Mouse (Mus musculus) ES-E14 (cell line): ENCODE results near the gene Wrb. TPM values are rescaled to one million over a fixed set of nuclear protein-coding genes. Genes with fewer than 3 reads are reported as not detected.
A peak's percentile ranks its signal among the peaks of the same experiment; 100 is the strongest.

Experiments
- DNase-seq: peaks from one replicate; pipeline ENCODE4 v3.0.0-alpha.2; 2013; ENCODE audit warnings: low read depth, low spot score
- H3K27ac ChIP-seq: 2 replicates; pipeline ENCODE4 v1.5.1; 2012; ENCODE audit warnings: low read depth, mild to moderate bottlenecking, low read length, moderate library complexity, mixed read lengths; ENCODE audit not compliant: poor library complexity, insufficient read depth, severe bottlenecking
- H3K36me3 ChIP-seq: 2 replicates; pipeline ENCODE4 v1.6.1; 2012; ENCODE audit warnings: mild to moderate bottlenecking, low read length, moderate library complexity, mixed read lengths; ENCODE audit not compliant: control insufficient read depth, poor library complexity, insufficient read depth, severe bottlenecking
- H3K4me1 ChIP-seq, 2 experiments: fragments of 150-350 bp in 1 of 2; sonication (generic) in 1 of 2; 2 replicates each; pipeline ENCODE4 v1.6.1; 2012; ENCODE audit warnings: low read length in 2 of 2, mild to moderate bottlenecking in 1 of 2, mixed read lengths in 1 of 2; ENCODE audit not compliant: control insufficient read depth in 2 of 2, insufficient read depth in 2 of 2, poor library complexity in 1 of 2
- H3K4me3 ChIP-seq, 2 experiments: fragments of 150-350 bp in 1 of 2; sonication (generic) in 1 of 2; 2 replicates each; pipeline ENCODE4 v1.5.1; 2012; ENCODE audit warnings: low read length in 2 of 2, low read depth in 1 of 2, mild to moderate bottlenecking in 1 of 2, mixed read lengths in 1 of 2; ENCODE audit not compliant: insufficient read depth in 1 of 2, poor library complexity in 1 of 2, severe bottlenecking in 1 of 2
- H3K9ac ChIP-seq: 2 replicates; pipeline ENCODE4 v1.6.1; 2012; ENCODE audit warnings: low read depth, mild to moderate bottlenecking, low read length, mixed read lengths; ENCODE audit not compliant: poor library complexity, insufficient read depth, severe bottlenecking
- H3K9me3 ChIP-seq: fragments of 150-350 bp; sonication (generic); 2 replicates; pipeline ENCODE4 v1.6.1; 2012; ENCODE audit warnings: low read depth, mild to moderate bottlenecking, low read length; ENCODE audit not compliant: control insufficient read depth, insufficient read depth
- CHD2 ChIP-seq: IDR thresholded peaks from 2 replicates; pipeline ENCODE4 v1.6.1; 2014; ENCODE audit warnings: mild to moderate bottlenecking, low read depth, low read length, inconsistent platforms
- HCFC1 ChIP-seq: IDR thresholded peaks from 2 replicates; pipeline ENCODE4 v1.6.1; 2012; ENCODE audit warnings: low read length, inconsistent platforms, borderline replicate concordance; ENCODE audit not compliant: insufficient read depth
- MAFK ChIP-seq: IDR thresholded peaks from 2 replicates; pipeline ENCODE4 v1.6.1; 2014; ENCODE audit warnings: mild to moderate bottlenecking, low read depth, low read length, inconsistent platforms; ENCODE audit not compliant: insufficient read depth
- ZC3H11A ChIP-seq: IDR thresholded peaks from 2 replicates; pipeline ENCODE4 v1.6.1; 2012; ENCODE audit warnings: low read depth, mild to moderate bottlenecking, inconsistent platforms, low read length, borderline replicate concordance
- ZNF384 ChIP-seq: IDR thresholded peaks from 2 replicates; pipeline ENCODE4 v1.6.1; 2012; ENCODE audit warnings: low read depth, low read length, inconsistent platforms
- in situ Hi-C, 2 experiments: fragments of 600-800 bp; cut with MboI; formaldehyde crosslinking; loops; one replicate each; pipeline ENCODE4 v1.15.1; 2025; ENCODE audit warnings: low sequenced_read_pairs in 2 of 2, inconsistent platforms in 1 of 2; ENCODE audit not compliant: unreplicated experiment in 2 of 2
- total RNA-seq: library from RNA; depleted of rRNA; stranded (reverse); fragments of 300-350 nt; gene quantifications from 2 replicates; pipeline ENCODE4 v1.2.3, GENCODE M21; 2012

The Wrb gene
- total RNA-seq, 1 experiment: 93.7 TPM

GRCm38 (mm10) chr16:96110655-96111345, 34.4 kb upstream of the Wrb start:
- Histone ChIP-seq H3K27ac (no peak overlapping the region), H3K4me3 (no peak overlapping the region), H3K9me3 (no peaks in the 10 kb centered on the region), H3K36me3 (no peaks in the 10 kb centered on the region), H3K4me1 (no peaks in the 10 kb centered on the region), H3K9ac (no peak overlapping the region)
- DNase-seq: no peak
- in situ Hi-C loops: no loop called here
- TF ChIP-seq CHD2: no peak
- TF ChIP-seq HCFC1: no peak
- TF ChIP-seq MAFK: no peak

GRCm38 (mm10) chr16:96112769-96113168, 32.4 kb upstream of the Wrb start:
- Histone ChIP-seq H3K4me3 (no peak overlapping the region), H3K9me3 (no peaks in the 10 kb centered on the region), H3K4me1 (no peaks in the 10 kb centered on the region), H3K9ac (no peak overlapping the region), H3K36me3 (no peaks in the 10 kb centered on the region), H3K27ac (no peak overlapping the region)
- no peak for TF ChIP-seq ZNF384
- TF ChIP-seq CHD2: no peak
- no peak for TF ChIP-seq ZC3H11A
- no peak for TF ChIP-seq MAFK
- no peak for TF ChIP-seq HCFC1
- DNase-seq: no peak
- in situ Hi-C loops: no loop called here

DNA sequence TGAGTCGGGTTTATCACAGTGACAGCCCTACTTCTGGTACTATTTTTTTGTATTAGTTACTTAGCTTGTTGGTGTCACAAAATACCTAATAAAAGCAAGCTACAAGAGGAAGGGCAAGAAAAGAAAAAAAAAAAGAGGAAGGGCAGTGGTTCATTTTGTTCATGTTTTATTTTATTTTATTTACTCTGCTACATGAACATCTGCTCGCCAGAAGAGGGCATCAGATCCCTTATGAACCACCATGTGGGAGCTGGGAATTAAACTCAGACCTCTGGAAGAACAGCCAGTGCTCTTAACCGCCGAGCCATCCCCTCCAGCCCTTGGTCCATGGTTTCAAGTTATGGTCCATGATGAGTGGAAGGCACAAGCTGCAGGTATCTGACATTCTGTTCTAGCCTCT, 30.5 kb upstream of the Wrb start:
- in situ Hi-C loops: no loop called here
- Histone ChIP-seq H3K27ac (no peak overlapping the region), H3K9ac (peak overlapping the region; percentile 30; the same call in 1 of the 2 replicates), H3K9me3 (no peaks in the 10 kb centered on the region), H3K4me3 (no peak overlapping the region; a peak in 1 of 4 replicates), H3K4me1 (no peaks in the 10 kb centered on the region), H3K36me3 (no peaks in the 10 kb centered on the region)
- 0 out of 2 replicates have a peak, but pooled peaks have one; percentile 8 for TF ChIP-seq ZC3H11A
- 0 out of 2 replicates have a peak, but pooled peaks have one; percentile 25 for TF ChIP-seq ZNF384
- no peak for TF ChIP-seq HCFC1
- no peak for TF ChIP-seq MAFK
- DNase-seq: no peak

- Histone ChIP-seq H3K4me1 (peaks cover 0 to 3% of the 10 kb centered on the region in 2 experiments; a peak in 1 of 4 replicates), H3K4me3 (no peak overlapping the region), H3K27ac (no peak overlapping the region), H3K36me3 (peaks cover 27% of the 10 kb centered on the region), H3K9me3 (no peaks in the 10 kb centered on the region), H3K9ac (no peak overlapping the region)
- in situ Hi-C loops: no loop called here
- no peak for DNase-seq
- no peak for TF ChIP-seq MAFK
- no peak for TF ChIP-seq CHD2
- TF ChIP-seq HCFC1: no peak
- TF ChIP-seq ZC3H11A: no peak
- no peak for TF ChIP-seq ZNF384
These were observed 25.1 kb upstream of the Wrb start for GRCm38 (mm10) chr16:96120022-96120623.
